Mouse (Mus musculus): ENCODE data around the gene Dhx32. TPM values are rescaled to one million over a fixed set of nuclear protein-coding genes. Genes with fewer than 3 reads are reported as not detected.
A peak's percentile ranks its signal among the peaks of the same experiment; 100 is the strongest.

Gene Dhx32
- total and polyA plus RNA-seq, 3 experiments, result 25.6 to 27.1 TPM; not detected in 1

GRCm38 (mm10) chr7:133824579-133824978 lies 42.1 kb upstream of the Dhx32 start (continued):
- no peak for TF ChIP-seq KAT2A (conservative IDR thresholded peaks at IDR 0.05; ENCODE audit: low read depth, low read length)
- TF ChIP-seq CHD2 (IDR thresholded peaks at IDR 0.05; ENCODE audit: low read length), result no peak
- TF ChIP-seq USF1 (IDR thresholded peaks at IDR 0.05; ENCODE audit: low read depth, low read length), result no peak
- TF ChIP-seq TAL1 (IDR thresholded peaks at IDR 0.05; ENCODE audit: low read length), result no peak

- H3K27ac ChIP-seq (ENCODE audit: control insufficient read depth, low read depth, low read length), result no peak overlapping the region
- no peak overlapping the region for H3K9ac ChIP-seq (ENCODE audit: control insufficient read depth, low read depth, low read length, poor library complexity, severe bottlenecking)
- no peaks in the 10 kb centered on the region for H3K79me2 ChIP-seq (ENCODE audit: control insufficient read depth, insufficient read depth, low read length, poor library complexity)
- peak; percentile 33 for DNase-seq (ENCODE audit: low read depth, low spot score)
- no peaks in the 10 kb centered on the region for H3K4me1 ChIP-seq (ENCODE audit: control insufficient read depth in 1 of 2, insufficient read depth in 2 of 2, low read length in 2 of 2)
- H3K27me3 ChIP-seq (ENCODE audit: control insufficient read depth in 1 of 2, insufficient read depth in 2 of 2, low read length in 2 of 2), result no peaks in the 10 kb centered on the region; a peak in 1 of 4 replicates
- TF ChIP-seq ZMIZ1 (IDR thresholded peaks at IDR 0.05; ENCODE audit: low read depth, low read length) (no peak), CTCF (IDR thresholded peaks at IDR 0.05 in 2 of 3, conservative IDR thresholded peaks at IDR 0.05 in 1 of 3; ENCODE audit: control insufficient read depth in 1 of 3, insufficient read depth in 1 of 3, low read depth in 2 of 3, low read length in 3 of 3, poor library complexity in 1 of 3, severe bottlenecking in 1 of 3) (peak; percentile 47 to 63 (median 57))
- H3K4me3 ChIP-seq (ENCODE audit: control insufficient read depth in 1 of 2, insufficient read depth in 1 of 2, low read depth in 2 of 2, low read length in 2 of 2), result no peak overlapping the region
- H3K9me3 ChIP-seq (replicated peaks; ENCODE audit: insufficient read depth, low read length), result no peaks in the 10 kb centered on the region
- H3K36me3 ChIP-seq (ENCODE audit: control insufficient read depth in 1 of 2, insufficient read depth in 2 of 2, low read length in 2 of 2), result no peaks in the 10 kb centered on the region
Observed at GRCm38 (mm10) chr7:133823751-133824150, 41.2 kb upstream of the Dhx32 start.

- H3K9ac ChIP-seq (ENCODE audit: control insufficient read depth, low read depth, low read length, poor library complexity, severe bottlenecking), result no peak overlapping the region
- H3K4me3 ChIP-seq (ENCODE audit: control insufficient read depth in 1 of 2, insufficient read depth in 1 of 2, low read depth in 2 of 2, low read length in 2 of 2), result no peak overlapping the region
- H3K36me3 ChIP-seq (ENCODE audit: control insufficient read depth in 1 of 2, insufficient read depth in 2 of 2, low read length in 2 of 2), result no peaks in the 10 kb centered on the region
- no peak for DNase-seq (ENCODE audit: low read depth, low spot score)
- no peaks in the 10 kb centered on the region for H3K9me3 ChIP-seq (replicated peaks; ENCODE audit: insufficient read depth, low read length)
- no peaks in the 10 kb centered on the region for H3K4me1 ChIP-seq (ENCODE audit: control insufficient read depth in 1 of 2, insufficient read depth in 2 of 2, low read length in 2 of 2)
- H3K27me3 ChIP-seq (ENCODE audit: control insufficient read depth in 1 of 2, insufficient read depth in 2 of 2, low read length in 2 of 2), result no peaks in the 10 kb centered on the region; a peak in 2 of 4 replicates
- no peaks in the 10 kb centered on the region for H3K79me2 ChIP-seq (ENCODE audit: control insufficient read depth, insufficient read depth, low read length, poor library complexity)
- TF ChIP-seq NRF1 (IDR thresholded peaks at IDR 0.05; ENCODE audit: insufficient read depth, low read depth, low read length, poor library complexity, severe bottlenecking) (no peak), USF2 (IDR thresholded peaks at IDR 0.05; ENCODE audit: borderline replicate concordance in 1 of 2, insufficient read depth in 1 of 2, low read depth in 1 of 2, low read length in 2 of 2) (no peak), UBTF (IDR thresholded peaks at IDR 0.05; ENCODE audit: borderline replicate concordance, insufficient read depth, low read depth, low read length) (no peak), EP300 (IDR thresholded peaks at IDR 0.05; ENCODE audit: low read depth in 1 of 2, low read length in 2 of 2) (no peak), RAD21 (IDR thresholded peaks at IDR 0.05; ENCODE audit: low read depth, low read length) (no peak), TAL1 (IDR thresholded peaks at IDR 0.05; ENCODE audit: low read length) (no peak), HCFC1 (IDR thresholded peaks at IDR 0.05; ENCODE audit: low read depth, low read length) (no peak), JUND (IDR thresholded peaks at IDR 0.05; ENCODE audit: low read depth, low read length) (no peak), SMC3 (IDR thresholded peaks at IDR 0.05; ENCODE audit: low read depth, low read length) (no peak), ZKSCAN1 (IDR thresholded peaks at IDR 0.05; ENCODE audit: low read depth, low read length) (no peak), ZMIZ1 (IDR thresholded peaks at IDR 0.05; ENCODE audit: low read depth, low read length) (no peak), CTCF (IDR thresholded peaks at IDR 0.05 in 2 of 3, conservative IDR thresholded peaks at IDR 0.05 in 1 of 3; ENCODE audit: control insufficient read depth in 1 of 3, insufficient read depth in 1 of 3, low read depth in 2 of 3, low read length in 3 of 3, poor library complexity in 1 of 3, severe bottlenecking in 1 of 3) (no peak), POLR2AphosphoS2 (IDR thresholded peaks at IDR 0.05; ENCODE audit: low read length) (no peak), TCF12 (IDR thresholded peaks at IDR 0.05; ENCODE audit: low read depth, low read length) (no peak)
- no peak overlapping the region for H3K27ac ChIP-seq (ENCODE audit: control insufficient read depth, low read depth, low read length)
Observed at GRCm38 (mm10) chr7:133813331-133813730, 30.8 kb upstream of the Dhx32 start.

All from MEL (cell line).